Mouse (Mus musculus): ENCODE measurements around the gene Vipas39.

DNA sequence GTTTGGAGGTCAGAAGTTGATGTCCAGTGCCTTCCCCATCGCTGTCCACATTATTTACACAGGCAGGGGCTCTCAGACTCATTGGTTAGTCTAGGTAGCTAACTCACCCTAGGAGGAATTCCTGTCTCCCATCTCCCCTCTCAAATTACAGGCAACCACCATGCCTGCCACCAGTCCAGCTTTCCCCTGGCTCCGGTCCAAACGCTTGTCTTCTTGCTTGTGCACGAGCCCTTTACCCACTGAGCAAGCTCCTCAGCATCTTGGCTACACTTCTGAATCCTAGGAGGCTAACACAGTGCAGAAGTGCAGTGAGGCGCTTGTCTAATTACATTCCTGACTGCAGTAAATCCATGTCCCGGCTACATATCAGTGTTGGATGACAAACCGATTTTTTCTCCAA is 46.7 kb downstream of the Vipas39 start:
- no peak for TF ChIP-seq CTCF (IDR thresholded peaks at IDR 0.05)
- no peak for TF ChIP-seq EP300 (IDR thresholded peaks at IDR 0.05)

All from lung, postnatal 0 days (tissue).